Mouse (Mus musculus) CH12.LX (cell line): ENCODE data around the gene Trit1. TPM values are rescaled to one million over a fixed set of nuclear protein-coding genes. Genes with fewer than 3 reads are reported as not detected.

Experiments
- DNase-seq: peaks from one replicate; pipeline ENCODE4 v3.0.0-alpha.2; 2013; ENCODE audit errors: extremely low read depth
- H3K27ac ChIP-seq: 2 replicates; pipeline ENCODE4 v1.5.1; 2012; ENCODE audit warnings: low read depth, mild to moderate bottlenecking, control low read depth, moderate library complexity; ENCODE audit not compliant: insufficient read depth
- H3K27me3 ChIP-seq: replicated peaks from 2 replicates; pipeline ENCODE3; 2012; ENCODE audit warnings: inconsistent platforms
- H3K36me3 ChIP-seq, 2 experiments: replicated peaks in 1 of 2; 2 replicates each; pipeline versions ENCODE3 to v1.6.1; 2012; ENCODE audit warnings: inconsistent platforms in 1 of 2, low read length in 1 of 2, mild to moderate bottlenecking in 1 of 2, mixed read lengths in 1 of 2, moderate library complexity in 1 of 2; ENCODE audit not compliant: control insufficient read depth in 1 of 2, insufficient read depth in 1 of 2
- H3K4me1 ChIP-seq, 2 experiments: 2 replicates each; pipeline ENCODE4 v1.6.1; 2012; ENCODE audit warnings: inconsistent platforms in 1 of 2, moderate library complexity in 1 of 2; ENCODE audit not compliant: insufficient read depth in 2 of 2, control insufficient read depth in 1 of 2
- H3K4me2 ChIP-seq: 2 replicates; pipeline ENCODE4 v1.6.1; 2012; ENCODE audit warnings: low read depth, mild to moderate bottlenecking, control low read depth; ENCODE audit not compliant: poor library complexity, insufficient read depth, severe bottlenecking
- H3K4me3 ChIP-seq, 3 experiments: fragments of 150-350 bp in 1 of 3; sonication (generic) in 1 of 3; replicated peaks in 1 of 3; 2 replicates each; pipeline versions ENCODE3 to v1.5.1; 2011 to 2012; ENCODE audit warnings: low read depth in 2 of 3, low read length in 2 of 3, mild to moderate bottlenecking in 2 of 3, moderate library complexity in 2 of 3, control low read depth in 1 of 3, improper control_type of control experiment in 1 of 3, inconsistent platforms in 1 of 3, mixed read lengths in 1 of 3; ENCODE audit not compliant: poor library complexity in 1 of 3
- H3K79me2 ChIP-seq: replicated peaks from 2 replicates; pipeline ENCODE4 v1.6.1; 2012; ENCODE audit warnings: mild to moderate bottlenecking, moderate library complexity; ENCODE audit not compliant: control insufficient read depth, poor library complexity, insufficient read depth, severe bottlenecking; ENCODE audit errors: extremely low read depth
- H3K9ac ChIP-seq: 2 replicates; pipeline ENCODE4 v1.6.1; 2012; ENCODE audit warnings: low read depth, mild to moderate bottlenecking, control low read depth, moderate library complexity; ENCODE audit not compliant: insufficient read depth
- H3K9me3 ChIP-seq: replicated peaks from 2 replicates; pipeline ENCODE3; 2012; ENCODE audit warnings: low read length, inconsistent platforms, mixed read lengths
- BHLHE40 ChIP-seq: IDR thresholded peaks from 2 replicates; pipeline ENCODE4 v1.6.1; 2011; ENCODE audit warnings: mild to moderate bottlenecking, low read depth, low read length, improper control_type of control experiment
- CHD1 ChIP-seq: IDR thresholded peaks from 2 replicates; pipeline ENCODE4 v1.6.1; 2012; ENCODE audit warnings: low read depth, low read length, improper control_type of control experiment, inconsistent platforms
- CHD2 ChIP-seq: IDR thresholded peaks from 2 replicates; pipeline ENCODE4 v1.6.1; 2011; ENCODE audit warnings: low read length, improper control_type of control experiment
- E2F4 ChIP-seq: IDR thresholded peaks from 2 replicates; pipeline ENCODE4 v1.6.1; 2011; ENCODE audit warnings: low read depth, low read length, improper control_type of control experiment; ENCODE audit not compliant: insufficient replicate concordance
- ELF1 ChIP-seq: IDR thresholded peaks from 2 replicates; pipeline ENCODE4 v1.6.1; 2014; ENCODE audit warnings: low read depth, mild to moderate bottlenecking, inconsistent platforms, low read length, improper control_type of control experiment
- EP300 ChIP-seq: IDR thresholded peaks from 2 replicates; pipeline ENCODE4 v1.6.1; 2011; ENCODE audit warnings: low read length, improper control_type of control experiment
- ETS1 ChIP-seq: conservative IDR thresholded peaks from 2 replicates; pipeline ENCODE4 v1.6.1; 2012; ENCODE audit warnings: low read depth, mild to moderate bottlenecking, inconsistent platforms, low read length, improper control_type of control experiment, moderate library complexity
- HCFC1 ChIP-seq: IDR thresholded peaks from 2 replicates; pipeline ENCODE4 v1.6.1; 2012; ENCODE audit warnings: low read depth, mild to moderate bottlenecking, inconsistent platforms, low read length, improper control_type of control experiment
- IRF4 ChIP-seq: IDR thresholded peaks from 2 replicates; pipeline ENCODE4 v1.6.1; 2014; ENCODE audit warnings: low read depth, mild to moderate bottlenecking, inconsistent platforms, low read length, improper control_type of control experiment
- JUN ChIP-seq: IDR thresholded peaks from 2 replicates; pipeline ENCODE4 v1.6.1; 2011; ENCODE audit warnings: low read depth, mild to moderate bottlenecking, low read length, improper control_type of control experiment, moderate library complexity; ENCODE audit not compliant: insufficient read depth
- JUND ChIP-seq: conservative IDR thresholded peaks from 2 replicates; pipeline ENCODE4 v1.6.1; 2011; ENCODE audit warnings: low read depth, low read length, improper control_type of control experiment
- KAT2A ChIP-seq: IDR thresholded peaks from 2 replicates; pipeline ENCODE4 v1.6.1; 2012; ENCODE audit warnings: low read length, improper control_type of control experiment, inconsistent platforms; ENCODE audit not compliant: insufficient replicate concordance
- MAFK ChIP-seq: IDR thresholded peaks from 2 replicates; pipeline ENCODE4 v1.6.1; 2011; ENCODE audit warnings: low read length, improper control_type of control experiment; ENCODE audit not compliant: insufficient replicate concordance
- MAZ ChIP-seq: IDR thresholded peaks from 2 replicates; pipeline ENCODE4 v1.6.1; 2012; ENCODE audit warnings: low read depth, mild to moderate bottlenecking, inconsistent platforms, low read length, improper control_type of control experiment, moderate library complexity
- MEF2A ChIP-seq: IDR thresholded peaks from 2 replicates; pipeline ENCODE4 v1.6.1; 2014; ENCODE audit warnings: low read depth, mild to moderate bottlenecking, inconsistent platforms, low read length, improper control_type of control experiment, borderline replicate concordance
- MXI1 ChIP-seq: IDR thresholded peaks from 2 replicates; pipeline ENCODE4 v1.6.1; 2011; ENCODE audit warnings: mild to moderate bottlenecking, low read depth, low read length, improper control_type of control experiment
- MYC ChIP-seq: IDR thresholded peaks from 2 replicates; pipeline ENCODE4 v1.6.1; 2011; ENCODE audit warnings: low read depth, mild to moderate bottlenecking, improper control_type of control experiment, low read length
- NELFE ChIP-seq: IDR thresholded peaks from 2 replicates; pipeline ENCODE4 v1.6.1; 2011; ENCODE audit warnings: low read depth, low read length, improper control_type of control experiment
- NRF1 ChIP-seq: IDR thresholded peaks from 2 replicates; pipeline ENCODE4 v1.6.1; 2014; ENCODE audit warnings: low read depth, mild to moderate bottlenecking, inconsistent platforms, low read length, improper control_type of control experiment, moderate library complexity
- PAX5 ChIP-seq: IDR thresholded peaks from 2 replicates; pipeline ENCODE4 v1.6.1; 2012; ENCODE audit warnings: low read length, inconsistent platforms, mixed read lengths
- POLR2AphosphoS2 ChIP-seq: IDR thresholded peaks from 2 replicates; pipeline ENCODE4 v1.6.1; 2011; ENCODE audit warnings: low read depth, low read length, improper control_type of control experiment
- RAD21 ChIP-seq: IDR thresholded peaks from 2 replicates; pipeline ENCODE4 v1.6.1; 2011; ENCODE audit warnings: low read depth, mild to moderate bottlenecking, low read length, improper control_type of control experiment, moderate library complexity
- RCOR1 ChIP-seq: conservative IDR thresholded peaks from 2 replicates; pipeline ENCODE4 v1.6.1; 2012; ENCODE audit warnings: low read depth, mild to moderate bottlenecking, inconsistent platforms, low read length, improper control_type of control experiment
- SIN3A ChIP-seq: IDR thresholded peaks from 2 replicates; pipeline ENCODE4 v1.6.1; 2012; ENCODE audit warnings: low read length, improper control_type of control experiment, inconsistent platforms
- SMC3 ChIP-seq: IDR thresholded peaks from 2 replicates; pipeline ENCODE4 v1.6.1; 2011; ENCODE audit warnings: low read depth, low read length, improper control_type of control experiment
- TCF12 ChIP-seq: IDR thresholded peaks from 2 replicates; pipeline ENCODE4 v1.6.1; 2014; ENCODE audit warnings: low read depth, mild to moderate bottlenecking, inconsistent platforms, low read length, improper control_type of control experiment
- USF1 ChIP-seq: IDR thresholded peaks from 2 replicates; pipeline ENCODE4 v1.6.1; 2014; ENCODE audit warnings: low read depth, mild to moderate bottlenecking, inconsistent platforms, low read length, improper control_type of control experiment
- USF2 ChIP-seq: conservative IDR thresholded peaks from 2 replicates; pipeline ENCODE4 v1.6.1; 2011; ENCODE audit warnings: low read depth, low read length, improper control_type of control experiment
- ZKSCAN1 ChIP-seq: IDR thresholded peaks from 2 replicates; pipeline ENCODE4 v1.6.1; 2012; ENCODE audit warnings: low read depth, inconsistent platforms, low read length, improper control_type of control experiment, borderline replicate concordance
- ZNF384 ChIP-seq: IDR thresholded peaks from 2 replicates; pipeline ENCODE4 v1.6.1; 2012; ENCODE audit warnings: low read depth, low read length, improper control_type of control experiment, inconsistent platforms
- dilution Hi-C: fragments of 300-500 bp; cut with MboI; formaldehyde crosslinking; loops from 2 replicates; pipeline ENCODE4 v1.14.3; 2020; ENCODE audit warnings: low sequenced_read_pairs; ENCODE audit not compliant: extremely low pct_unique_long_range_greater_than_20kb, extremely low pct_ligation_motif_present
- in situ Hi-C: fragments of 300-500 bp; cut with MboI; formaldehyde crosslinking; loops from 3 replicates; pipeline ENCODE4 v1.14.3; 2019; ENCODE audit warnings: low sequenced_read_pairs, low pct_ligation_motif_present, low pct_unique_long_range_greater_than_20kb, mixed read lengths
- polyA plus RNA-seq: library from polyadenylated mRNA; unstranded; fragments of >175 nt; gene quantifications from 2 replicates; pipeline ENCODE4 v1.2.1, GENCODE M21; 2012; ENCODE audit warnings: low read depth; ENCODE audit not compliant: insufficient read length
- total RNA-seq, 2 experiments: library from RNA; depleted of rRNA; stranded (reverse); fragments of 300-350 nt in 1 of 2; fragments of >200 nt in 1 of 2; gene quantifications; 2 replicates each; pipeline ENCODE4 v1.2.3; 2012 to 2014

Gene Trit1
- total and polyA plus RNA-seq, 3 experiments = 18.9 to 21.3 (median 19.8) TPM

GRCm38 (mm10) chr4:122992276-122992675 lies 24.1 kb upstream of the Trit1 start:
- Histone ChIP-seq H3K4me1 (peaks cover 0 to 27% of the 10 kb centered on the region in 2 experiments; a peak in 2 of 4 replicates), H3K4me3 (no peak overlapping the region), H3K79me2 (no peaks in the 10 kb centered on the region), H3K27me3 (peaks cover 16% of the 10 kb centered on the region), H3K27ac (no peak overlapping the region), H3K4me2 (no peak overlapping the region), H3K9ac (no peak overlapping the region), H3K36me3 (no peaks in the 10 kb centered on the region), H3K9me3 (no peaks in the 10 kb centered on the region)
- in situ Hi-C loops = no loop called here
- no peak for TF ChIP-seq NELFE
- TF ChIP-seq MXI1 = no peak
- no peak for TF ChIP-seq SMC3
- no peak for TF ChIP-seq HCFC1
- dilution Hi-C loops = no loop called here
- DNase-seq = no peak

- peak within 1 kb of the TSS; percentile 100 for H3K4me2 ChIP-seq
- H3K27ac ChIP-seq = no peak within 1 kb of the TSS
- dilution Hi-C loops = no loop called here
- no peaks in the 10 kb centered on the region for H3K36me3 ChIP-seq
- no peaks in the 10 kb centered on the region for H3K9me3 ChIP-seq
- peaks cover 0 to 26% of the 10 kb centered on the region in 2 experiments; a peak in 2 of 4 replicates for H3K4me1 ChIP-seq
- H3K4me3 ChIP-seq = peak within 1 kb of the TSS; percentile 52 to 79 (median 60)
- DNase-seq = peak; percentile 74
- H3K27me3 ChIP-seq = peaks cover 32% of the 10 kb centered on the region
- in situ Hi-C loops = no loop called here
- H3K9ac ChIP-seq = peak within 1 kb of the TSS; percentile 16; the same call in 1 of the 2 replicates
- H3K79me2 ChIP-seq = no peaks in the 10 kb centered on the region
- no peak for TF ChIP-seq CHD2
- 0 out of 2 replicates have a peak, but pooled peaks have one; percentile 35 for TF ChIP-seq MEF2A
- TF ChIP-seq JUN = no peak
- TF ChIP-seq KAT2A = no peak
- no peak for TF ChIP-seq CHD1
- peak; percentile 56 for TF ChIP-seq BHLHE40
- 0 out of 2 replicates have a peak, but pooled peaks have one; percentile 20 for TF ChIP-seq HCFC1
- TF ChIP-seq JUND = no peak
- no peak for TF ChIP-seq USF1
- TF ChIP-seq NRF1 = peak; percentile 57; the same call in 1 of the 2 replicates
- TF ChIP-seq PAX5 = no peak
- no peak for TF ChIP-seq ELF1
- TF ChIP-seq MAFK = no peak
- no peak for TF ChIP-seq POLR2AphosphoS2
- TF ChIP-seq RCOR1 = no peak
- TF ChIP-seq NELFE = peak; percentile 50; the same call in 1 of the 2 replicates
- TF ChIP-seq MAZ = peak; percentile 67
- 0 out of 2 replicates have a peak, but pooled peaks have one; percentile 19 for TF ChIP-seq MYC
- TF ChIP-seq RAD21 = peak; percentile 76
- TF ChIP-seq EP300 = no peak
- no peak for TF ChIP-seq ZNF384
- no peak for TF ChIP-seq ETS1
- TF ChIP-seq E2F4 = no peak
- TF ChIP-seq SMC3 = peak; percentile 98
- peak; percentile 32; the same call in 1 of the 2 replicates for TF ChIP-seq TCF12
- TF ChIP-seq ZKSCAN1 = no peak
- TF ChIP-seq SIN3A = peak; percentile 66
- no peak for TF ChIP-seq USF2
- peak; percentile 42; the same call in 1 of the 2 replicates for TF ChIP-seq IRF4
These were observed 20.8 kb upstream of the Trit1 start, which contains the start of gene Mycl for GRCm38 (mm10) chr4:122995404-122996220. Gene Mycl, plus strand, starts transcription at chr4:122995652.
